Mouse (Mus musculus) A20 (cell line): ENCODE measurements around the gene Foxo6.

Experiments
- DNase-seq: peaks from one replicate; pipeline ENCODE4 v3.0.0-alpha.2; 2011; ENCODE audit warnings: low read depth, low spot score

Gene Foxo6

GRCm38 (mm10) chr4:120287290-120288111 is at the start of gene Foxo6:
TSS of gene Foxo6 (minus strand) at chr4:120287349.
- DNase-seq, result peak; percentile 96

GRCm38 (mm10) chr4:120334316-120334715 is 47.2 kb upstream of the Foxo6 start:
- no peak for DNase-seq

GRCm38 (mm10) chr4:120332934-120333421 is 45.8 kb upstream of the Foxo6 start:
- no peak for DNase-seq

GRCm38 (mm10) chr4:120332405-120332933 is 45.3 kb upstream of the Foxo6 start:
- DNase-seq, result no peak

DNA sequence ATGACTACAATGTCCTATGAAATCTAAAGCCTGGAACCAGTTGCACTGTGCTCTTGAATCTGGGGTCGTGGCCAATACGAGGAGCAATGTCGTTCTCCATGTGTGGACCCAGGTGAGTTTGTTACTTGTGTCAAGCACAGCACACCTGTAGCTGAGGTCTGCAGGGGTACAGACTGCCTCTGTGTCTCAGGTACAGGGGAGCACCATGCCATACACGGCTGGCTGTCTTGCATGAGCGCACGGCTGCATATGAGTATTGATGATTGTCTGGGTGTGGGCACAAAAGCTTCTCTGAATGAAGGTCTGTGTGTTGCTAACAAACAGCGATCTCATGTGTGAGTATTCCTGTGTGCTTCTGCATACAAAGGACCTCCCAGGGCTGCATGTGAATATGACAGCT is 44.8 kb upstream of the Foxo6 start:
- no peak for DNase-seq

DNA sequence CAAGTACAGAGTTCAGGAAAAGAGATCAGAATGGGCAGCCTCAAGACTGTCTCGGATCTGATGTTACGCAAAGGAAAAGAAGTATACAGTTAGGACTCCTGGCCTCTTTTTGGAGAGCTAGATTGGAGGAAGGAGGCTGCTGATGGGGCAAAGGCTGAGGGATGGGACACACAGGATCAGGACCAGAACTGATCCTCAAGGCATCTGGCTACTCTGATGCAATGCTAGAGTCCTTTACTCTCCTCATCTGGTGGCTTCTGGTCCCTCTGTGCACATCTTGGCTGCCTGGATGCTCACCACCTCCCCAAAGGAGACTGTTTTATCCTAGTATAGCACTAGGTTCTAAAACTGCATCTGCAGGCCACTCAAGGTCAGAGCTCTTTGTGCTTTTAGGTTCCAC is 44.4 kb upstream of the Foxo6 start:
- no peak for DNase-seq

DNA sequence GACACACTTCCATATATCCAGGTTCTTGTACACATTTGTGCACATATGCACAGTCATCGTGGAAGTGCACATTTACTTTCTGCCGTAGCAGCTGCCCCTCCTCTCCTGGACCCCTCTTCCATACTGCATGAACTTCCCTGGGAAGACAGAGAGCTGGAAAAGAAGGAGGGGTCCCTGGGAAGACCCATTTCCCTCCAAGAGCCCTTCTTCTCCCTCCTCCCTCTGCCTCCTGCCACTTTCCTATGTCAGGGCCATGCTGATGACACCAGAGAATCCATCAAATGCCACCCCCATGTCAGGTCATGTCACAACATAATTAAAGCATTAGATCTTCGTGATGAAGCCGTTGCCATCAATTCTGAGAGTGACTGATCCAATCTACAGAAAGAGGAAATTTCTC is 38.6 kb upstream of the Foxo6 start:
- no peak for DNase-seq

- DNase-seq, result no peak
Measured at GRCm38 (mm10) chr4:120325051-120325450, 37.9 kb upstream of the Foxo6 start.

DNA sequence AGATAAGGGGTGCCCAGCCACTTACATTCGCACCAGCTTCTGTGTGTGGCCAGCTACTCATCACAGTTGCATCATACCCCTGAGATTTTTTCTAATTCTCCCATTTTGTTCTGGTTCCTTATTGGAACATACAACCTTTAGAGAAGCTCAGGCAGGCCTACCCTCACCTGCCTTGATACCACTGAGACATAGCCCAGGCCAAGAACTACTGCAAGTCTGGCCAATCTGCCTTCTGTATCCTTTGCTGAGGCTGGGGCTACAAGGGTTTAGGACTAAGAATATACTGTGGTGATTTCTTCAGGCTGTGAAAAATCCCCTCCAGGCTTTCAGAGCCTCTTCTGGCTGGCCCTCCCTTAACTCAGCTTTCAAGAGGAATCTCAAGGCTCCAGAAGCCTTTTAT is 36.7 kb upstream of the Foxo6 start:
- no peak for DNase-seq

- peak; percentile 57 for DNase-seq
Measured at GRCm38 (mm10) chr4:120323198-120323597, 36.0 kb upstream of the Foxo6 start.

DNA sequence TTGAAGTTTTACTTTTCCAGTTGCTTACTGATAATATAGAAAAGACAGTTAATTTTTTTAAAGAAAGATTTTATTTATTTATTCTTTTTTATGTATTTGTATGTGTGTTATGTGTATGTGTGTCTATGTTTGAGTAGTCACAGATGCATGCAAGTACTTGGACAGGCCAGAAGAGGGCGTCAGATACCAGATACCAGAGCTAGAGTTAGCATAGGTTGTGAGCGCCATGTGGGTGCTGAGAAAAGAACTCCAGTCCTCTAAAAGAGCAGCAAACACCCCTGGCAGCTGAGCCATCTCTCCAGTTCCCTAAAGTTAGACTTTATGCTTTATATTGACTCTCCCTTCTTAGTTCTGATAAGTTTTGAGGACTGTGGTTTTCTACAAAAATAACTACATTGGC is 30.4 kb upstream of the Foxo6 start:
- DNase-seq, result no peak

DNA sequence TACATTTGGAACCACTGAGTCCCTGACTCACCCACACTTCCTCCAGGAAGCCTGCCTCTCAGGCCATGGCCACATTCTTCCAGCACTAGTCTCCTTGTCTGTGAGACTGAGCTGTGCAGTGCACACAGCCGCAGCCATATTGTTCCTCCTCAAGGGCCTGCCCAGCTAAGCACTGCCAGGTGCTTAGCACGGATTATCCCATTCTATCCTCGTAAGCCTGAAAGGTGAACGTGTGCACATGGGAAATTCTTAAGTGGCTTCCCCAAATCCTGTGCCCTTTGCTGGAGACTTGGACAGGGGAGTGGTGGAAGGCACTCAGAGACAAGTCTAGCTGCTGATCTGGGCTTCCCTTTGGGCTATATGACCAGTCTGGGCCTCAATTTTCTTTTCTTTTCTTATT is 29.6 kb upstream of the Foxo6 start:
- no peak for DNase-seq

DNA sequence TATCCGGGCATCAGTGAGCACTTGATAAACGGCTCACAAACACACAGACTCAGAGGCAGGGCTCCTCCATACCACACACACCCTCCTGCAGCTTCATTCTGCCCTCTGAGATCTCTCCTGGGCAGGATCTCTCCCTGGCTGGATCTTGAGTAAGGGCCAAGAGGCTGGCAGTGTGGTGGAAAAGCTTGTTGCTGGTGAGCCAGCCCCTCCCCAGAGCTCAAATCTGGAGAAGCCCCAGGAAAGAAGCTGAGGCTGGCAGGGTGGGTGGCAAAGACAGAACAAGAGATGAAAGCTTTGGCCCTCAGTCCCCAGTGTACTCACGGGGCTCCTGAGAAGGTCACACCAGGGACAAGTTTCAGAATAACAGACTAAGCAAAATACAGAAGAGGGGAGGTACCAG is 27.4 kb upstream of the Foxo6 start:
- no peak for DNase-seq

- DNase-seq, result no peak
Measured at GRCm38 (mm10) chr4:120313309-120313708, 26.2 kb upstream of the Foxo6 start.

DNA sequence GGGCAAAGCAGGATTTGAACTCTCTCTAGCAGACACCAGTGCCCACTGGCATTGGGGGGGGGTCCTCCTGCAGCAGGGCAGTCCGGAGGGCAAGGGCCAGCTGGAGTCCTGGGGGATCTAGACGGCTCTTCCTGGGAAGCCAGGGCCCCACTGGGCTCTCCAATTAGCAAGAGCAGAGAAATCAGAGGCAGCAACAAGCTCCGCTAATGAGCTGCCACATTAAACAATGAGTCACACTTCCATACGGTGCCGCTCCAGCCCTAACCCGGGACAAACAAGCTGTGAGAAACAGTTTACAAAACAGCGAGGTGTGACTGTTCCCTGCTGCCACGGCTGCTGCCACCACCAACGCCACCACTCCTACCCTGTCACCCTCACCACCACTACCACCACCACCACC is 17.4 kb upstream of the Foxo6 start:
- no peak for DNase-seq

DNA sequence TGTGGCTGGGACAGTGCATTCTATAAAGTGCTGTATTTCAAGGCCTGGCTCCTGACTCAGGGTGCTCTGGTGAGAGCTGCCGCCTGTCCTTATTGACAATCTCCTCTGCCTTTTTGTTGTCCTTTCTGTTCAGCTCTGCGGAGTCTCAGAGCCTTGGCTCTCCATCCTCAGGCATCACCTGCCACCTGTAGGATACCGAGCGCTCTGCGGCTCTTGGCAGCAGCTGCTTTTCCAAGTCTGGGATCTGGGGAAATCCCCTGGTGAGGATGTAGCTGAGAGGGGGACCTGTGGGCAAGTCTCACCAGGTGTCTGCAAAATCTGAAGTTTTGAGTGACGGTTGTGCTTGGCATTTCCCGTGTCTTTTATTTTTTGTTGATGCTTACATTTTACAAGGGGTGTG is 12.1 kb upstream of the Foxo6 start:
- no peak for DNase-seq

DNA sequence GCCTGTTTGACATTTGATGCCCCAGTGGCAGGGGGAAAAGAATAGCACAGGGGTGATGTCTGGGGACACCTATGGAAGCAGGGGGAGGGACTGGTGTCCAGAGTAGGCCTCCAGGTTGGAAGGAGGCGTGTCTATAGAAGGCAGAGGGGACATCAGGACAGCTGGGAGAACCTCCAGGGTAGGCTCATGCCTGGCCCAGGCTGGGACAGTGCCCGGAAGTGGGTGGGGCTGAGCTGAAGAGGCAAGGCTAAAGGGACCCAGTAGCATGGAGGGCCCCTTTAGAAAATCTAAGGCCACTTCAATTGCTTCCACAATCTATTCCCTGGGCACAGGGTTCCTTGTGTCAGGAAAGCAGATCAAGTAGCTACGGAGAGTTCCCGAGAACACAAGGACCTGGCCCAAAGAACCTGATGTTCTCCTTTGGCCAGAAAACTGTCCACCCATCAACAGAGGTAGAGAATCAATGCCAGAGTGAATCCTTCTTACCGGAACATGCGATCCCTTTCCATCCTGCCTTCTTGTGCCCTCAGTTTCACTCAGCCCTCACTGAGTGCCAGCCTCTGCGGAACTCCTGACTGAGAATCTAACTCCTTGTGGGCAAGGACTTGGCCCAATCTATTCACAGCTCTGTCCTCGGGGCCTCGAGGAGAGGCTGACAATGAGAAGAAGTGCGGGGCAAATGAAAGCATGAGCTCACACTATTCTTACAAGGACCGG is 4.1 kb upstream of the Foxo6 start:
- DNase-seq, result no peak

GRCm38 (mm10) chr4:120290486-120290885 is 3.3 kb upstream of the Foxo6 start:
- no peak for DNase-seq

- DNase-seq, result no peak
Measured at GRCm38 (mm10) chr4:120289181-120289965, 2.2 kb upstream of the Foxo6 start.

GRCm38 (mm10) chr4:120286761-120287241 is 348 bp downstream of the Foxo6 start:
- DNase-seq, result no peak

DNA sequence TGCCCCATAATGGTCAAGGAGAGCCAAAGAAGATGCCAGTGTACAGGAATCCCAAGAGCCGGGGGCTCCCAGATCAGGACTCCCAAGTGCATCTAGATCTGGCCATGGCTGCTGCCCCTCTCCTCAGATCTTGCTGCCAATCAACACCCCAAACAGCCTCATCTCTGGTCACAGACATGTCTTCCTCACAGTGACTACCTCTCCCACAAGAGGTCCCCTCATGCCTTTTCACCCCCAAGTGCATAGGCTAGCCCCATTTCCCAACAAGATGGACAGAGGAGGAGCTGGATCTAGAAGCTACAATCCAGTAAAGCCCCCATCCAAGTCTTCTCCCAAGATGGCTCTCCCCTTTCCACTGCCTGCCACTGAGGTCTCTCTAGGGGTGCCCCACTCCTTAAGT is 1.4 kb downstream of the Foxo6 start:
- DNase-seq, result no peak

DNA sequence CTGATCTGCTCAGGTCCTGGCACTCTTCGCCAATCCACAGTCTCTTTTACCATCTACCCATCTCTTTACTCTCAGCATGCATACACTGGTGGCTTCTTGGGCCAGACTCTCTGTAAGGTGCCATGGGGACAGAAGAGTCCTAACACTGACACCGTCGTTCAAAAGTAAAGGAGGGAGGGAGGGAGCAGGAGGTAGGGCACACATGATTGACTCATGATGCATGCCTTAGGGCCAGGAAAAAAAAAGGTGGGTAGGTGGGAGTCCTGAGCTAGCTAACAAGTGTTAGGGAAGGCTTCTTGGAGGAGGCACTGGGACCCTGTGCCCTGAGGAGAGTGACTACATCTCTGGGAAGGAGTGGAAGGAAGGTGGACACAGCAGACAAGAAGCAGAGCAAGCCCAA is 1.9 kb downstream of the Foxo6 start:
- DNase-seq, result no peak
